Mouse (Mus musculus) lung, embryonic 14.5 days (tissue): ENCODE measurements around the gene Macf1. TPM values are rescaled to one million over a fixed set of nuclear protein-coding genes. Genes with fewer than 3 reads are reported as not detected.

Experiments used
- ATAC-seq: fragments of 200-750 bp; cut with Nextera tagmentation; 2 replicates; pipeline ENCODE4 v1.8.0; 2017; ENCODE audit warnings: mild to moderate bottlenecking, moderate TSS enrichment, moderate library complexity; ENCODE audit not compliant: insufficient read depth
- DNase-seq: peaks from one replicate; pipeline ENCODE4 v3.0.0-alpha.2; 2015
- H3K27ac ChIP-seq: fragments of 300-500 bp; sonication (generic); 2 replicates; pipeline ENCODE4 v1.5.1; 2014; ENCODE audit warnings: low read depth, mild to moderate bottlenecking, moderate library complexity
- H3K27me3 ChIP-seq: fragments of 300-500 bp; sonication (generic); 2 replicates; pipeline ENCODE4 v1.6.1; 2014; ENCODE audit warnings: low read length, control low read depth; ENCODE audit not compliant: insufficient read depth
- H3K36me3 ChIP-seq: fragments of 300-500 bp; sonication (generic); 2 replicates; pipeline ENCODE4 v1.6.1; 2014; ENCODE audit warnings: control low read depth; ENCODE audit not compliant: insufficient read depth
- H3K4me1 ChIP-seq: fragments of 300-500 bp; sonication (generic); 2 replicates; pipeline ENCODE4 v1.6.1; 2014; ENCODE audit warnings: antibody characterized with exemption, control low read depth; ENCODE audit not compliant: insufficient read depth
- H3K4me2 ChIP-seq: fragments of 300-500 bp; sonication (generic); 2 replicates; pipeline ENCODE4 v1.6.1; 2014; ENCODE audit warnings: mild to moderate bottlenecking
- H3K4me3 ChIP-seq: fragments of 300-500 bp; sonication (generic); 2 replicates; pipeline ENCODE4 v1.5.1; 2014; ENCODE audit warnings: low read depth, low read length
- H3K9ac ChIP-seq: fragments of 300-500 bp; sonication (generic); 2 replicates; pipeline ENCODE4 v1.6.1; 2014
- H3K9me3 ChIP-seq: fragments of 300-500 bp; sonication (generic); 2 replicates; pipeline ENCODE4 v1.6.1; 2016; ENCODE audit warnings: low read depth, low read length, control low read depth
- CTCF ChIP-seq: IDR thresholded peaks from 2 replicates; pipeline ENCODE4 v1.5.1; 2016; ENCODE audit warnings: antibody characterized with exemption, low read depth
- WGBS: fragments of 180-500 bp; shearing (Covaris S2); extraction: QIAGEN DNeasy Blood & Tissue Kit; methylation state at CpG from one replicate; pipeline ENCODE4 v1.1.7; 2014; 5-methylcytosine and 5-hydroxymethylcytosine counted together
- polyA plus RNA-seq: library from polyadenylated mRNA; unstranded; fragments of >200 nt; fragmentation: Nextera tagmentation; extraction: Ambion mirVana; gene quantifications from 2 replicates; pipeline ENCODE4 v1.2.1, GENCODE M21; 2014

The Macf1 gene
- polyA plus RNA-seq, 1 experiment from 2014 or later, result 103 TPM

DNA sequence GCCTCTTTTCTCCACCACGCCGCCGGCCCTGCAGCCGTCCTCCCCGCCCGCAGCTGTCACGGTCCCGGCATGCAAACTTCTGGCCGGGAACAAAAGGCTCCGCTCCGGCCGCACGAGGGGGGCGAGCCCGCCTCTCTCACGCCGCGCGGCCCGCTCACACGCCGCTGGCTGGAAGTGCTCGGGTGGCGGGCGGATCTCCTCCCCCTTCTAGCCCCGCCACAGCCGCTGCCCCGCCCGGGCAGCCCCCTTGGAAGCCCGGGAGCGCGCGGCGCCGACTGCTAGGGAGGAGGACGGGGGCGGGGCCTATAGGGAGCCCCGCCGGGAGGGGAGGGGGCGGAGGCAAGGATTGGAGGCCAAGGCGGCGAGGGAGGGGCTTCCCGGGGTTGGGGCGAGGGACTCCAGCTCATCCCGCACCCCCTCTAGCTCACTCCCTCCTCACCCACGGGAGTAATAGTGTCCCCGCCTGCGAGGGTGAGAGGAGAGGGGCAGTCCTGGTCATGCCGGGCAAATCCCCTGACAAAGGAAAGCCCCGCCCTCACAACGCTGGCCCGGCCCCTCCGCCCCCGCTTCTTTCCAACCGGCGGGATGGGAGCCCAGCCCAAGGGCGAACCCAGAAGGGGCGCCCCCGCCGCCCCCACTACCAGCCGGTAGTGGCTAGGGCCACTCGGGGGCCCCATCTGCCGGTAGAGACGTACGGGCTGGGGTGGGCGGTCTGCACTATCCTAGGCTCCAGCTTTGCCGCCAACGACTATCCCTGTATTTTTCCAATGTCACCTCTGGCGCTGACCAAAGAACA is 272.2 kb downstream of the Macf1 start:
- Histone ChIP-seq H3K4me1 (peaks cover 24% of the 10 kb centered on the region), H3K9ac (peak overlapping the region; percentile 81), H3K4me2 (peak overlapping the region; percentile 82), H3K4me3 (peak overlapping the region; percentile 65), H3K36me3 (peaks cover 20% of the 10 kb centered on the region), H3K27ac (peak overlapping the region; percentile 90), H3K9me3 (no peaks in the 10 kb centered on the region), H3K27me3 (no peaks in the 10 kb centered on the region)
- peak; percentile 96 for ATAC-seq
- WGBS, result under 1% methylated on average over 66 of the region's 69 CpGs
- no peak for TF ChIP-seq CTCF
- DNase-seq, result peak; percentile 97

DNA sequence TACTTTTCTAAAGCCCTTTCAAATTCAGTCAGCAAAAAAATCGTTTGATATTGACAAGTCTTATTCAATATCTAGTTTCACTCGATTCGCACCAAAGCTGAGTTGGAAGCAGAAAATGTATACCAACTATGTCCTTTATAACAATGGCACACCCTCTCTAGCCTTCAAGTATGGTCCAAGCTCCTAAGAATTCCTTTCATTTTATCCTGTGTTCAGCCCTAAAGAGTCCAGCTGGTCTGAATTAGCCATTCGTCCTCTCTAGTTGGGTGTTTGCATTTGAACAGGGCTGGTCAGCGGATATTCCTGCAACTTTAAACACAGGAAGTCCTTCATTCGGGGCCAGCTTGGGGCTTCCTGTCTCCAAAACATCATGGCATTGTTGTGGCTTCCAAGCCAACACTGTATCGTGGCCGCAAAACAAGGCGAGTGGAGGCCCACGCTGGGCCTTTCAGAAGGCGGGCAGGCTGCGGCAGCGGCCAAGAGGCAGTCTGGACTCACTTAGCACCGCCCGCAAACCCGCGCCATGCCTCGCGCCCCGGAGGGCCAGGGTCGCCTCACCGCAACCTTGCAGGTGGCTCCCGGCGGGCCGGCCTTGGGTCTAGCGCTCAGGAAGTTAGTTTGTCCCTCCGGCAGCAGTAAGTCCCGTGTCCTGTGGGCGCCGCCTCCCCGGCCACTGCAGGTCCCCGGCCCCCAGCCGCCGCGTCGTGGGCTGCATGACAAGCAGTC is 273.0 kb downstream of the Macf1 start:
- H3K27ac ChIP-seq, result peak overlapping the region; percentile 90
- H3K27me3 ChIP-seq, result no peaks in the 10 kb centered on the region
- peak; percentile 79 for DNase-seq
- ATAC-seq, result peak; percentile 3
- peaks cover 20% of the 10 kb centered on the region for H3K36me3 ChIP-seq
- H3K4me1 ChIP-seq, result peaks cover 24% of the 10 kb centered on the region
- TF ChIP-seq CTCF, result no peak
- peak overlapping the region; percentile 65 for H3K4me3 ChIP-seq
- peak overlapping the region; percentile 82 for H3K4me2 ChIP-seq
- 2% methylated on average over 36 of the region's 36 CpGs for WGBS
- peak overlapping the region; percentile 81 for H3K9ac ChIP-seq
- H3K9me3 ChIP-seq, result no peaks in the 10 kb centered on the region

DNA sequence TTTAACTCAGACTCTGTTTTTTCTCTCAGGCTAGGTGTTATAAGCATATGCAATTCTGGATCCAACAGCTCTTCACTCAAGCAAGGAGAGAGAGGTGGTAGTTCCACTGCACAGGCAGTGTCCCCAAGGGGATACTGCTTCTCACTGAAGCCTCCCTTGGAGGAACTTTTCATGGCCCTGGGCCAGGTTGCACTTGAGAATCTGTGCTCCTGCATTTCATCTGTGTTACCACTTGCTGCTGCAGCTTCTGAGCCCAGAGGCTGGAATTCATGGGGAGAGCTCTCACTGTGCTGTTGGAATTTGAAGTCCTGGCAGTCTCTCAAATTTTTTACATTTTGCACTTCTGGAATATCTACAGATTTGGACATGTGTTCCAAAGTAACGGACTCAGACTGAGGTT is 274.4 kb downstream of the Macf1 start:
- Histone ChIP-seq H3K27me3 (no peaks in the 10 kb centered on the region), H3K9ac (no peak overlapping the region), H3K4me2 (peak overlapping the region; percentile 82; the same call in 1 of the 2 replicates), H3K27ac (no peak overlapping the region), H3K9me3 (no peaks in the 10 kb centered on the region), H3K4me3 (no peak overlapping the region), H3K36me3 (peaks cover 20% of the 10 kb centered on the region), H3K4me1 (peaks cover 31% of the 10 kb centered on the region)
- no peak for ATAC-seq
- peak; percentile 76 for DNase-seq
- WGBS, result 46% methylated on average over 1 of the region's 1 CpGs
- no peak for TF ChIP-seq CTCF

- Histone ChIP-seq H3K4me3 (no peak overlapping the region), H3K4me2 (no peak overlapping the region), H3K27me3 (no peaks in the 10 kb centered on the region), H3K9ac (no peak overlapping the region), H3K27ac (no peak overlapping the region), H3K36me3 (peaks cover 20% of the 10 kb centered on the region), H3K9me3 (no peaks in the 10 kb centered on the region), H3K4me1 (peaks cover 29% of the 10 kb centered on the region)
- DNase-seq (no peak), ATAC-seq (no peak)
- WGBS, result 74% methylated on average over 3 of the region's 3 CpGs
- no peak for TF ChIP-seq CTCF
These were observed 275.0 kb downstream of the Macf1 start for GRCm38 (mm10) chr4:123409034-123409692.

DNA sequence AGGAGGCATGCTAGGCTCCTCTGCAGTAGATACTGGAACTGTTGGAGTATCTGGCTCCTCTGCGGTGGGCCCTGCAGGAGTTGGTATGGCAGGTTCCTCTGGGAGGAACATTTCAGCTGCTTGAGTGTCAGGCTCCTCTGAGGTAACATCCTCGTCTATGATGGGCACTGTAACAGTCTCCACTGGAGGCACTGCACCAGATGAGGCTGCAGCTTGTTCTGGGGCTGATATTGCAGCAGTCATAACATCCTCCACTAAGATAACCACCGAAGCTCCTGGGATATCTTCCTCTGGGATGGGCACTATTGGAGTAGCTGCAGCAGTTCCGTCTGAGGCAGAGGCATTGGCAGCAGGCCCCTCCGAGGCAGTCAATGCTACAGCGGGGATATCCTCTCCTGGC is 276.4 kb downstream of the Macf1 start:
- Histone ChIP-seq H3K27ac (no peak overlapping the region), H3K36me3 (peaks cover 20% of the 10 kb centered on the region), H3K9ac (no peak overlapping the region; the same call in 1 of the 2 replicates), H3K4me3 (no peak overlapping the region), H3K4me2 (peak overlapping the region; percentile 33; the same call in 1 of the 2 replicates), H3K27me3 (no peaks in the 10 kb centered on the region), H3K9me3 (no peaks in the 10 kb centered on the region), H3K4me1 (peaks cover 26% of the 10 kb centered on the region)
- TF ChIP-seq CTCF, result no peak
- DNase-seq, result no peak
- WGBS, result 61% methylated on average over 6 of the region's 6 CpGs
- no peak for ATAC-seq

DNA sequence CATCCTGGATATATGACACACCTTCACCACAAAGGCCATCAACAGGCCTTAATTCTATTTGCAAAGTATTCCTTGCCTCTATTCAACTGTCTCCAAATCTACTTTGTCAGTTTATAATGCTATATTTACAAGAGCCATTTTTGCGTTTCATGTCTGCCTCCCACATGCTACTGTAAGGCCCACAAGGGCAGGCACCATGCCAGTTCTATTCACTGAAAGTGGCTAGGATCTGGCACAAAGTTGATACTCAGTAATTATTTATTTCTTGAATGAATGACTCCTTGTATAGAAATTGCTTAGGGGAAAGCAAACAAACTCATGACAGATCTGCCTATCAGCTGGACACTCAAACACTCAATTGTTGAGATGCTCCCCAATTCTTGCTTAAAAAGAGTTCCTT is 280.1 kb downstream of the Macf1 start:
- H3K9ac ChIP-seq, result no peak overlapping the region
- no peak overlapping the region for H3K27ac ChIP-seq
- DNase-seq (peak; percentile 70), ATAC-seq (no peak)
- H3K4me1 ChIP-seq, result peaks cover 16% of the 10 kb centered on the region
- H3K27me3 ChIP-seq, result no peaks in the 10 kb centered on the region
- H3K9me3 ChIP-seq, result no peaks in the 10 kb centered on the region
- WGBS, result 41% methylated on average over 1 of the region's 1 CpGs
- TF ChIP-seq CTCF, result no peak
- no peak overlapping the region for H3K4me3 ChIP-seq
- peaks cover 36% of the 10 kb centered on the region for H3K36me3 ChIP-seq
- no peak overlapping the region for H3K4me2 ChIP-seq

GRCm38 (mm10) chr4:123402244-123402643 is 281.9 kb downstream of the Macf1 start:
- H3K9me3 ChIP-seq, result no peaks in the 10 kb centered on the region
- H3K4me3 ChIP-seq, result no peak overlapping the region
- WGBS, result 89% methylated on average over 1 of the region's 1 CpGs
- no peak overlapping the region for H3K9ac ChIP-seq
- H3K4me2 ChIP-seq, result no peak overlapping the region
- ATAC-seq, result no peak
- H3K36me3 ChIP-seq, result peaks cover 36% of the 10 kb centered on the region
- no peak overlapping the region for H3K27ac ChIP-seq
- peak; percentile 24 for DNase-seq
- TF ChIP-seq CTCF, result no peak
- H3K27me3 ChIP-seq, result no peaks in the 10 kb centered on the region
- peaks cover 8% of the 10 kb centered on the region for H3K4me1 ChIP-seq
